Mouse (Mus musculus) liver, embryonic 14.5 days (tissue): Measurements from ENCODE around the gene Kri1.

ENCODE experiments used
- CTCF ChIP-seq: IDR thresholded peaks from 2 replicates; pipeline ENCODE4 v1.5.1; 2016; ENCODE audit warnings: antibody characterized with exemption, low read depth, control low read depth
- EP300 ChIP-seq: IDR thresholded peaks from 2 replicates; pipeline ENCODE4 v1.6.1; 2016; ENCODE audit warnings: antibody characterized with exemption, low read depth

DNA sequence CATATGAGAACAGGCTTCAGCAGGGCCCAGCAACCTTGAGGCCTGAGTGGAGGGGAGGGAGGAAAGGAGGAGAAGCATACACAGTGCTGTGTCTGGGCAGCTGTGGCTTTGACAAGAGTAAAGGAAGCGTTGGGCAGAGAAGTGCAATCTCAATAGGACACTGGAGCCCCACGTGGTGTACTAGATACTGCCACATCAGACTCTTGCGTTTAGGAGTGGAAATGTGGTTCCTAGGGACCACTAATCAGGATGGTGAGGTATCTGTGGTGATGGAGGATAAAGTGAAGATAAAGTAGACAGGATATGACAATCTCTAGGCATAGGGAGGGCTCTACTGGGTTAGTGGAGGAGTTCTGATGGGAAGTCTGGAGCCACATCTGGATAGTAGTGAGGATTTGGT, 1.0 kb downstream of the Kri1 start:
- TF ChIP-seq EP300 (no peak), CTCF (no peak)
